Mouse (Mus musculus): ENCODE results near the gene Med13. TPM values are rescaled to one million over a fixed set of nuclear protein-coding genes. Genes with fewer than 3 reads are reported as not detected.
A peak's percentile ranks its signal among the peaks of the same experiment; 100 is the strongest.
"Not testable (repeated sequence)": the region's sequence is repeated elsewhere in the genome, so short reads cannot be mapped to it uniquely, and the experiment has no call there.

The Med13 gene
- total RNA-seq, 2 experiments from 2014 or later, result 41.9 to 43.1 TPM

- DNase-seq, result no peak
These were observed 21.6 kb upstream of the Med13 start for GRCm38 (mm10) chr11:86378981-86379380.

DNA sequence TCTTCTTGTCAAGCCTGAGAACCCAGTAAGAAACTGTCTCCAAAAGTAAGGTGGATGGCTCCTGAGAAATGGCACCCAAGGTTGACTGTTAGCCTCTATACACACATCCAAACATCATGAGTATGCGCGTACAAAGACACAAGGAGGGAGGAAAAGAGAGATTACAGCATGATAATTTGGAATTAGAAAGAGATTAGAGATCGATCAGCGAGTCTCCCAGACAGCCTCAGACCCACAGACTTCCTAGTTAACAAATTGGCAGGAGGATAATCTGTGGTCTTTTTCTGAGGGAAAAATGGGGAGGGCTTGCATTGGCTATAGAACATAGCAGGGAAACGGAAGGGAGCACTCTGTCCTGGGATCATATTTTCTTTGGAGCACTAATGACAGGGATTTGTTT lies 20.4 kb upstream of the Med13 start:
- DNase-seq, result no peak

GRCm38 (mm10) chr11:86376707-86377106 lies 19.3 kb upstream of the Med13 start:
- DNase-seq, result no peak

- DNase-seq, result no peak
These were observed 17.7 kb upstream of the Med13 start for GRCm38 (mm10) chr11:86375086-86375485.

- no peak for DNase-seq
These were observed 13.9 kb upstream of the Med13 start for GRCm38 (mm10) chr11:86371266-86371665.

DNA sequence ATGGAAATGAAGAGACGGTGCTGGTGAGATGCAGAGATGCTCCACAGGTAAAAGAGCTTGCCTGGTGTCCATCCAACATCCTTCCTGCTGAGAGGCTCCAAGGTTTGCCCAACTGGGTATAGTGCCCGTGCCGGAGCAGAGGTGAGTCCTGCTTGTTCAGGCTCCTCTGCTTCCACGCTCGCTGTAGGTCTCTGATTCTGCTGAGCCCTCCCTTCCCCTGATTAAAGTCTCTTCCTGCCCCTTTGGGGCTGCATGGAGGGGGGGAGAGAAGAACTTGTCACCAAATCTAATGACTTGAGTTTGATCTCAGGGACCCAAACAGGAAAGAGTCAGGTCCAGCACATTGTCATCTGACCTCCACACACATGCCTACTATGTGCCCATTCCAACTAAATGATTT lies 12.5 kb upstream of the Med13 start:
- no peak for DNase-seq

DNA sequence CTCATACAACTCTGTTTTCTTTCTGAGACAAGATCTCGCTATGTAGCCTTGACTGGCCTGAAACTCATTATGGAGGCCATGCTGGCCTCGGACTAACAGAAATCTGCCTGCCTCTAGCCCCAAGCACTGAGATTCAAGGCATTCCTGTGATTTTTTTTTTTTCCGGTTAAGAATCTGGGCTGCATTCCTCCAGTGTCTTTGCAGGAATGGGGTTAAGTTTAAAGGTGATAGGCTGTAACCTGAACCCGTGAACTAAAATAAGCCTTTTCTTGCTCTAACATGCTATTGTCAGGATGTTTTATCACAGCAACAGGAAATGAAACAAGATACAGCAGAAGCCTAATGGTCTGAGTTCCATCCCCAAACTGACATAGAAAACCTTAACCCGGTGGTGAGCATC lies 11.6 kb upstream of the Med13 start:
- DNase-seq, result no peak

GRCm38 (mm10) chr11:86364709-86365452 lies 7.5 kb upstream of the Med13 start:
- DNase-seq, result no peak

DNA sequence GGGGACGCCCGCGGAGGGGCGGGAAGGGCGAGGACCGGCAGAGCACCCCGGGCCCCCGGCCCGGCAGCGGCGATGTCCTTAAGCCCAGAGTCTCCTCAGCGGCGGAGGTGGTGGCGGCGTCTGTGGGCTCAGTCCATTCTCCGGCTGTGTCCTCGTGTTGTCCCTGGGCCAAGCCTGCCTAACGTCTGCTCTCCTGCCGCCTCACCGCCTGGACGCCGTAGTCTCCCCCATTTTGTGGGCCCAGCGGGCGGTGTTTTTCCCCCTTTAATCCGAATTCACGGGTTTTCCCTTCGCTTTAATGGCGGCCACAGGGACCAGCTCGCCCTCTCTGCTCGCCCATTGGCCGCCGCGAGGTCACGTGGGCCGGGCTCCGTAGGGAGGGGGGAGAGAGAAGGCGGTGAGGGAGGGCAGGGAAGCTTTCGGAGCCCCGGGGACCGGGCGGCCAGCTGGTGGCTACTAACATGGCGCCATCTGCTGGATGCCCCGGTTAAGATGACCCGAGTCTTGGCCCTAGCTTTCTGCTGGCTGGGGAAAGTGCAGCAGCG lies 654 bp upstream of the Med13 start:
- peak; percentile 99 for DNase-seq

DNA sequence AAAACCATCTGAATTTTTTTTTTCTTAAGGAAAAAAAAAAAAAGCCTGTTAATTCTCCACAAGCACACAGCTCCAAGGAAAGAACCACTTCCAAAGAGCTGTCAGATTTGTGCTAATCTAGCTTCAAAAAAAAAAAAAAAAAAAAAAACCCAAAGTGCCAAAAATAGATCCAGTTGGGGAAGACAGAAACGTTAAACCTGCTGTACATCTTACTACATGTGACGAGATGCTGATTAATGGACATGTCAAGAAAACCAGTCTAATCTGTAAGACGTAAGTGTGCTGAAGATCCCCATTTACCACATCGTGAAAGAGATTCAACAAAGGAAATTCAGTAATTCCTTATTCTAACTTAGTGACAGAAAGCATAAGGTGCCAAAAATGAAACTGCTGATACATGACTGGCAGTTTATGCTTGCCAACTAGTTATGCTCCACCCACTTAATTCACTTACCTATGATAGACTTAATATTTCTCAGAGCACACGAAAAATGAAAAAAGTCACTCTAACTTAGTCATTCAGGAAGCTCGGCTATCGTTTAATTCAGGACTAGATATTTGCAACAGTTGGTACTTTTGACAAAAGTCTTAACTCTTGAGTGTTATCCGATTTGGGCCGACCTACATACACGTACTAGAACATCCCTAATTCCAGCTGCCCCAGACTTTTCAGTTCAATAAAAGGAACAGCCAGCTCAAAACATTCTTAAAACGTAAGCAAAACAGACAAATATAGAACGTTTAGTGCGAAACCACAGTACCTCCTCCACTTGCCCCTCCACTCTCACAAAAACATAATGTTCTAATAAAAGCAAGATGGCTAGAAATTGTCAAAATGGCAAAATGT lies 1.2 kb downstream of the Med13 start:
- no peak for DNase-seq

GRCm38 (mm10) chr11:86353586-86353985 lies 3.8 kb downstream of the Med13 start:
- DNase-seq, result no peak

GRCm38 (mm10) chr11:86351766-86352315 lies 5.6 kb downstream of the Med13 start:
- no peak for DNase-seq

DNA sequence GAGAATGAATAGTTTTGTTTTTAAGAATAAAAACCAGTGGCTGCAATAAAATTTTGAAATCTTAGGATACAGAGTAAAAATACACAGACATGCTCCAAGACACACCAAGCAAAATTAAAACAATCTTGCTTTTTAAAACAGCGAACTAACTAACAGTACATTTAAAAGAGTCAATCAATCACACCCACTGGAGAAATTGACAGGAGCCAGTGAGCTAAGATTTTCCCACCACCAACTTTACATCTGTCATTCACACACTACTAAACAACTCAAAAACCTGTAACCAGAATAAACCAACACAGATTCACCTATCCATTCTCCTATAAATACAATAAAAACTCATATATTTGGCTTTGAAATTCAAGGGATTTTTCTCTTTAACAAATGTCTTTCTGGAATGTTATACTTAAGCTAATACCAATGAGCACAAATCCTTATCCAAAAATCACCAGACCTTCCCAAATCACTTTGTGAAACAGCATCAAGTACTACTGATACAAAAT lies 6.7 kb downstream of the Med13 start:
- no peak for DNase-seq

GRCm38 (mm10) chr11:86349325-86349724 lies 8.1 kb downstream of the Med13 start:
- DNase-seq, result no peak

DNA sequence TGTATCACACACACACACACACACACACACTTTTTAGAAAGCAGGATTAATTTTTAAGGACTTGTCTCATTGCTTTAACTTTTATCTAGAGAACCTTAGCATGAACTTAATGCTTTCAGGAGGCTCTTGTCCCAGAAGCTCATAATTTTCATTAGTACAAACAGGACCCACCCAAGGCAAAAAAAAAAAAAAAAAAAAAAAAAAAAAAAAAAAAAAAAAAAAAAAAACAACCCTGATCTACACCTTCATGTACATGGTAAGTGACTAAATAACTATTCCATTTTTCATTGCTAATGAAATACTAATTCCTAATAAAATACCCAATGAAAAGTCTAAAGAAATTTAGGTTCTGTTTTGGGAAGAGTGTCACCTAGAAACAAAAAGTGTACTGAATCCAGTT lies 8.5 kb downstream of the Med13 start:
- DNase-seq, result no peak

DNA sequence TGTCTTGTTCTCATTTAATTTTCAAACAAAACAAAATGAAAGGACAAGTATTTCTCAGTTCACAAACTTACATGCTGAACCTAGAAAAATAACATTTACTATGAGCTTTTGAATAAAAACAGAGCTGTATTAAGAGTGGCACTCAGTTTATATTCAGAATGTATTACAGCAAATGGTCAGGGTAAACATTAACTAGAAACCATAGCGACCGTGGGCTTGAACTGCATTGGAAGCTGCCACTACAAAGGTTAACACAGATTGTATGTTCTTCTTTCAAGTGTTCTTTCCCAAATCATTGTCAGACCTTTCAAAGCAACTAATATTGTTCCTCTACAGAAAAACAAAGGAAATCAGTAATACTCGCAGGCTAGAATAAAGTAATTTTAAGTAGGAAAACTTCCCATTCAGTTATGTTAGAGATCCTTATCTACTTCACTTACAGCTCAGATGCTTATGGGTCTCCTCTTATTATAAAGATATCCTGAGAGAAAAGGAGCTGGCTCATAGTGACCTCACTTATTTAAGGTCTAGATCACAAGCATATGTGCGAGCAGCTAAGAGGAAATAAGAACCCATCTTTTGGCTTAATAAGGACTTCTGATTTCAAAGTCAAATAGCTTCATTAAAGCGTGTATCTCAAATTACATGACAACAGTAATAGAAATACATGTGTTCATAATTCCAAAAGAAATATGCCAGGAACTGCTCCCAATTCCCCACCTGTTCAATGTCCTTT lies 9.8 kb downstream of the Med13 start:
- no peak for DNase-seq

- no peak for DNase-seq
These were observed 10.9 kb downstream of the Med13 start for GRCm38 (mm10) chr11:86346525-86346924.

DNA sequence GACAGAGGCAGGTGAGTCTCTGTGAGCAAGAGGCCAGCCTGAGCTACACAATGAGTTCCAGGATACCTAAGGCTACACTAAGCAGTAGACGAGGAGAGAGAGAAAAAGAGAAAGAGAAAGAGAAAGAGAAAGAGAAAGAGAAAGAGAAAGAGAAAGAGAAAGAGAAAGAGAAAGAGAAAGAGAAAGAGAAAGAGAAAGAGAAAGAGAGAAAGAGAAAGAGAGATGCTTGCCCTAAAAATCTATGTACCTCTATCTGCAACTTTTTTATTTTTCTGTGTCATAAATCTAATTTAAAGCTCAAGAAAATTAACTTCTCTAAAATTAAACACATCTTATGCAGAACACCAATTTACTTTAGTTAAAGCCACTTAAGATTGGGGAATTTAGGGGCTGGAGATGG lies 12.5 kb downstream of the Med13 start:
- not testable (repeated sequence) for DNase-seq

DNA sequence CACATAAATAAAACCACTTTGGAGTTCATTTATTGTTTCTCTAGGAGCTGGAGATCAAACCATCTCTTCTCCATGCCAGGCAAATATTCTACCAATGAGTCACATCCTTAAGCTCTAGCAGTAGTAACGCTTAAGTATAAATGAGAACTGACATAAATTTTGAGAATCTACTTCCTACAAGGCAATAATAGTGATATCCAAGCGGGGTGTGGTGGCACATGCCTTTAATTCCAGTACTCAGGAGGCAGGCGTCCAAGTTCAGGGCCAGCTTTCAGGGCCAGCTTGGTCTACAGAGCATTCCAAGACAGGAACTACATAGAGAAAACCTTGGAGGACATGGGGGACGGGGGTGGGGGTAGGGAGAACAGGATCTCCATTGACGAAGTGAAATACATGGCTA lies 33.2 kb downstream of the Med13 start:
- no peak for DNase-seq

- not testable (repeated sequence) for DNase-seq
These were observed 42.4 kb downstream of the Med13 start for GRCm38 (mm10) chr11:86314992-86315391.

DNA sequence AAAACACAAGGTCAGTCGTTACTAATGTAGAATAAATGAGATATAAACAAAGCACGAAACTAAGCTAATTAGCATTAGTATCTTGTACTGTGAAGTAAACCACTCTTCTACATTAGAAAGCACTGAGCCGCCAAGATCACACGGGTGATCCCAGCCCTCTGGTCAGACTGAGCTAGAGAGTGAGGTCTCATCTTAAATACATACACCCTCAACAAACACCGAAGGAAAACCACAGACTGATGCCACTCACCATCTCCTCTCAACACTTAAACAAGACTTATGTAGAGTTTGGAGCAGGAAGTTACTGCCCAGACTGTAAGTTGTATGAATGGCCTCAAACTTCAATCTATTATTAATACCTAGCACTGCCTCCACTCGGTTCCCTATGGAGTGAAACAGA lies 47.1 kb downstream of the Med13 start:
- no peak for DNase-seq

DNA sequence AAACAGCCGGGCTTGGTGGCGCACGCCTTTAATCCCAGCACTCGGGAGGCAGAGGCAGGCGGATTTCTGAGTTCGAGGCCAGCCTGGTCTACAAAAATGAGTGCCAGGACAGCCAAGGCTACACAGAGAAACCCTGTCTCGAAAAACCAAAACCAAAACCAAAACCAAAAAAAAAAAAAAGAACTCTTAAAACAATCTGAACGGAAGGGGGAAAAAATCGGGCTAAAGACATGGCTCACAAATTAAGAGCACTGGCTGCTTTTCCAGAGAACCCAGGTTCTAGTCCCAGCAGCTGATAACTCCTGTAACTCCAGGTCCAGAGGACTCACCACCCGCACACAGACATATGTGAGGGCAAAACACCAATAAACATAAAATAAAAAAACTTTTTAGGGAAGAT lies 65.2 kb downstream of the Med13 start:
- DNase-seq, result not testable (repeated sequence)

Data from heart, postnatal 4 days (tissue).